ENCODE assay signal across 30 mouse cellular contexts in genomic region chr13:14115805-14116204, GRCm38 (mm10).
"Had no signal": no experiment of that assay in that cellular context is flagged by ENCODE, and none has a peak within 500 bp of the region (broad histone marks: within the 10 kb centered on the region; RNA-seq: fewer than 3 reads in every experiment).

No protein-coding gene starts in this region.

- ATAC-seq: liver, embryonic 12.5 days; liver, postnatal 0 days; lung, postnatal 0 days; midbrain, embryonic 13.5 days; midbrain, embryonic 15.5 days; midbrain, embryonic 16.5 days had no signal

- H3K4me3 ChIP-seq: left cerebral cortex, adult 2 months; limb, embryonic 10.5 days; limb, embryonic 12.5 days; limb, embryonic 13.5 days; limb, embryonic 15.5 days; liver, embryonic 12.5 days; liver, embryonic 13.5 days; liver, embryonic 15.5 days; lung, embryonic 15.5 days; megakaryocyte, embryonic 14.5 days; midbrain, embryonic 10.5 days; midbrain, embryonic 12.5 days; midbrain, embryonic 13.5 days; midbrain, embryonic 15.5 days; myocyte; neural tube, embryonic 12.5 days had no signal

- H3K4me1 ChIP-seq: limb, embryonic 10.5 days; limb, embryonic 12.5 days; limb, embryonic 13.5 days; limb, embryonic 15.5 days; liver, embryonic 15.5 days; lung, embryonic 15.5 days; midbrain, embryonic 13.5 days had no signal

- DNase-seq: left cerebral cortex, postnatal 4 days; liver; liver, embryonic 13.5 days; liver, postnatal 0 days; lung, adult 18-20 months; lung, adult 2 months; lung, postnatal 14 days; lung, postnatal 36 days; midbrain, embryonic 14.5 days had no signal

- H3K36me3 ChIP-seq: limb, embryonic 13.5 days; liver, embryonic 12.5 days; liver, embryonic 13.5 days; liver, embryonic 15.5 days; lung, embryonic 15.5 days; midbrain, embryonic 12.5 days; midbrain, embryonic 13.5 days; midbrain, embryonic 15.5 days; neural tube, embryonic 12.5 days had no signal

- H3K9me3 ChIP-seq: limb, embryonic 10.5 days; limb, embryonic 12.5 days; limb, embryonic 13.5 days; limb, embryonic 15.5 days; liver, embryonic 12.5 days; liver, embryonic 13.5 days; liver, embryonic 15.5 days; lung, embryonic 15.5 days; megakaryocyte, embryonic 14.5 days; midbrain, embryonic 10.5 days; midbrain, embryonic 12.5 days; midbrain, embryonic 13.5 days; midbrain, embryonic 15.5 days; neural tube, embryonic 12.5 days had no signal

- H3K27me3 ChIP-seq: limb, embryonic 12.5 days; limb, embryonic 13.5 days; limb, embryonic 15.5 days; liver, embryonic 12.5 days; liver, embryonic 13.5 days; liver, embryonic 15.5 days; lung, embryonic 15.5 days; megakaryocyte, embryonic 14.5 days; midbrain, embryonic 12.5 days; midbrain, embryonic 13.5 days; midbrain, embryonic 15.5 days; neural tube, embryonic 12.5 days had no signal

- H3K9ac ChIP-seq: limb, embryonic 12.5 days; limb, embryonic 13.5 days; limb, embryonic 15.5 days; liver, embryonic 12.5 days; liver, embryonic 13.5 days; liver, embryonic 14.5 days; liver, embryonic 15.5 days; liver, postnatal 0 days; lung, embryonic 14.5 days; lung, embryonic 15.5 days; midbrain, embryonic 12.5 days; midbrain, embryonic 13.5 days; midbrain, embryonic 15.5 days; neural tube, embryonic 12.5 days had no signal

- H3K4me2 ChIP-seq: limb, embryonic 12.5 days; limb, embryonic 13.5 days; limb, embryonic 15.5 days; liver, embryonic 11.5 days; liver, embryonic 12.5 days; liver, embryonic 13.5 days; liver, embryonic 15.5 days; lung, embryonic 14.5 days; lung, embryonic 15.5 days; midbrain, embryonic 12.5 days; midbrain, embryonic 13.5 days; midbrain, embryonic 15.5 days; neural tube, embryonic 12.5 days had no signal

- H3K27ac ChIP-seq: left cerebral cortex, adult 2 months; limb, embryonic 10.5 days; limb, embryonic 12.5 days; limb, embryonic 13.5 days; limb, embryonic 15.5 days; liver, embryonic 12.5 days; liver, embryonic 13.5 days; liver, embryonic 14.5 days; liver, embryonic 15.5 days; lung, embryonic 15.5 days; macrophage; midbrain, embryonic 10.5 days; midbrain, embryonic 12.5 days; midbrain, embryonic 13.5 days; midbrain, embryonic 15.5 days; neural tube, embryonic 12.5 days had no signal
